Mouse (Mus musculus): ENCODE results near the gene Gm45785. TPM values are rescaled to one million over a fixed set of nuclear protein-coding genes. Genes with fewer than 3 reads are reported as not detected.

Gm45785 gene
- polyA plus RNA-seq, 1 experiment from 2014 or later, result not detected

GRCm38 (mm10) chr7:140822731-140823130, 33.4 kb downstream of the Gm45785 start:
- Histone ChIP-seq H3K4me2 (ENCODE audit: low read depth, low read length) (no peak overlapping the region), H3K27ac (ENCODE audit: low read length) (no peak overlapping the region), H3K4me1 (ENCODE audit: control insufficient read depth, insufficient read depth, low read length) (no peaks in the 10 kb centered on the region), H3K36me3 (ENCODE audit: control insufficient read depth, insufficient read depth, low read length) (no peaks in the 10 kb centered on the region), H3K9me3 (replicated peaks; ENCODE audit: control insufficient read depth, low read length) (no peaks in the 10 kb centered on the region), H3K27me3 (ENCODE audit: control insufficient read depth, insufficient read depth, low read length) (no peaks in the 10 kb centered on the region), H3K9ac (ENCODE audit: low read length) (no peak overlapping the region), H3K4me3 (replicated peaks; ENCODE audit: low read length) (no peak overlapping the region)
- ATAC-seq (ENCODE audit: insufficient read depth, low FRiP score), result no peak
- 85% methylated on average over 4 of the region's 4 CpGs for WGBS

- no peak within 1 kb of the TSS for H3K27ac ChIP-seq (ENCODE audit: low read length)
- peak within 1 kb of the TSS; percentile 62 for H3K4me2 ChIP-seq (ENCODE audit: low read depth, low read length)
- ATAC-seq (ENCODE audit: insufficient read depth, low FRiP score), result no peak; the same call in 1 of the 2 replicates
- H3K4me3 ChIP-seq (replicated peaks; ENCODE audit: low read length), result peak within 1 kb of the TSS; percentile 47
- WGBS, result 3% methylated on average over 21 of the region's 21 CpGs
- H3K4me1 ChIP-seq (ENCODE audit: control insufficient read depth, insufficient read depth, low read length), result no peaks in the 10 kb centered on the region
- no peaks in the 10 kb centered on the region for H3K36me3 ChIP-seq (ENCODE audit: control insufficient read depth, insufficient read depth, low read length)
- no peaks in the 10 kb centered on the region for H3K27me3 ChIP-seq (ENCODE audit: control insufficient read depth, insufficient read depth, low read length)
- H3K9ac ChIP-seq (ENCODE audit: low read length), result peak within 1 kb of the TSS; percentile 62
- H3K9me3 ChIP-seq (replicated peaks; ENCODE audit: control insufficient read depth, low read length), result no peaks in the 10 kb centered on the region
These were observed 34.3 kb downstream of the Gm45785 start, which contains the start of gene Zfp941 for GRCm38 (mm10) chr7:140821653-140822329. Gene Zfp941, minus strand, starts transcription at chr7:140822178.

DNA sequence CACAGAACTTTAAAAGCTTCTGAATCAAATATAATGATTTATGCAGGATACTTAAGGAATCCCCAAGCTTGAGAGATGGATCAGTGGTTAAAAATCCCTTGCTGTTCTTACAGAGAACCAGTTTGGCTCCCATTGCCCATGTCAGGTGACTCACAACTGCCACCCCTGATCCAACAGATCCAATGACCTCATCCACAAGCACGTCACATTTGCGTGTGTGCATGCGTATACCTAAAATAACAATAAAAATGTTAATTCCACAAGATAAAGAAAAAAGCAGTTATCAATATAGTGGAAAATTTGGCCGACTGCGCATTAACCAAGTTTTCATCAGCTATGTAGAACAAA, 34.9 kb downstream of the Gm45785 start:
- peak overlapping the region; percentile 62 for H3K4me2 ChIP-seq (ENCODE audit: low read depth, low read length)
- no peaks in the 10 kb centered on the region for H3K4me1 ChIP-seq (ENCODE audit: control insufficient read depth, insufficient read depth, low read length)
- no peak overlapping the region for H3K9ac ChIP-seq (ENCODE audit: low read length)
- peak overlapping the region; percentile 47; the same call in 1 of the 2 replicates for H3K4me3 ChIP-seq (replicated peaks; ENCODE audit: low read length)
- no peaks in the 10 kb centered on the region for H3K36me3 ChIP-seq (ENCODE audit: control insufficient read depth, insufficient read depth, low read length)
- H3K9me3 ChIP-seq (replicated peaks; ENCODE audit: control insufficient read depth, low read length), result no peaks in the 10 kb centered on the region
- ATAC-seq (ENCODE audit: insufficient read depth, low FRiP score), result no peak
- no peaks in the 10 kb centered on the region for H3K27me3 ChIP-seq (ENCODE audit: control insufficient read depth, insufficient read depth, low read length)
- 40% methylated on average over 5 of the region's 5 CpGs for WGBS
- H3K27ac ChIP-seq (ENCODE audit: low read length), result no peak overlapping the region

- Histone ChIP-seq H3K9ac (ENCODE audit: low read length) (no peak overlapping the region), H3K4me3 (replicated peaks; ENCODE audit: low read length) (no peak overlapping the region), H3K9me3 (replicated peaks; ENCODE audit: control insufficient read depth, low read length) (no peaks in the 10 kb centered on the region), H3K4me1 (ENCODE audit: control insufficient read depth, insufficient read depth, low read length) (no peaks in the 10 kb centered on the region), H3K27ac (ENCODE audit: low read length) (no peak overlapping the region), H3K27me3 (ENCODE audit: control insufficient read depth, insufficient read depth, low read length) (no peaks in the 10 kb centered on the region), H3K36me3 (ENCODE audit: control insufficient read depth, insufficient read depth, low read length) (no peaks in the 10 kb centered on the region), H3K4me2 (ENCODE audit: low read depth, low read length) (no peak overlapping the region)
- WGBS, result 51% methylated on average over 4 of the region's 4 CpGs
- ATAC-seq (ENCODE audit: insufficient read depth, low FRiP score), result no peak
These were observed 36.0 kb downstream of the Gm45785 start for GRCm38 (mm10) chr7:140820173-140820572.

DNA sequence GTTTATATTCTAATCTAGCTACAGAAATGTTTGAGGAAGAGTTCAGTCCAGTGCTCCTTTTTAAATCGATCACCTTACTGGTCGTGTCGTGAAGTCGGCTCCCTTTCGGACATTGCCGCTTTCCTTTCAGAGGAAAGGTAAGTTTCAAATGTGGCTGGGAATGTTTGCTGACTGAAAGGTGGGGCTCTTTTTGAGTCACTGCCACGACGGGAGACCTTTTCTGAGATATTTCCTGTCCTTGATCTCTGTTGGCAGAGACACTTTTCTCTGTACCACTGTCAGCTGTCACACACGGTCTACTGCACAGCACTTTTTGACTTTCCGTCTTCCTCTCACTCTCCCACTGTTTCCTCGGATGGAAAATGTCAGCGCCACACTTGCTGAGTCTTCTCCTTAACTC, 43.3 kb downstream of the Gm45785 start:
- no peaks in the 10 kb centered on the region for H3K27me3 ChIP-seq (ENCODE audit: control insufficient read depth, insufficient read depth, low read length)
- 82% methylated on average over 12 of the region's 12 CpGs for WGBS
- no peaks in the 10 kb centered on the region for H3K4me1 ChIP-seq (ENCODE audit: control insufficient read depth, insufficient read depth, low read length)
- H3K4me3 ChIP-seq (replicated peaks; ENCODE audit: low read length), result no peak overlapping the region
- ATAC-seq (ENCODE audit: insufficient read depth, low FRiP score), result no peak
- H3K36me3 ChIP-seq (ENCODE audit: control insufficient read depth, insufficient read depth, low read length), result no peaks in the 10 kb centered on the region
- no peak overlapping the region for H3K4me2 ChIP-seq (ENCODE audit: low read depth, low read length)
- no peak overlapping the region for H3K27ac ChIP-seq (ENCODE audit: low read length)
- H3K9me3 ChIP-seq (replicated peaks; ENCODE audit: control insufficient read depth, low read length), result no peaks in the 10 kb centered on the region
- no peak overlapping the region for H3K9ac ChIP-seq (ENCODE audit: low read length)

GRCm38 (mm10) chr7:140811714-140812113, 44.4 kb downstream of the Gm45785 start:
- Histone ChIP-seq H3K9me3 (replicated peaks; ENCODE audit: control insufficient read depth, low read length) (no peaks in the 10 kb centered on the region), H3K9ac (ENCODE audit: low read length) (no peak overlapping the region), H3K27me3 (ENCODE audit: control insufficient read depth, insufficient read depth, low read length) (no peaks in the 10 kb centered on the region), H3K4me2 (ENCODE audit: low read depth, low read length) (no peak overlapping the region), H3K4me1 (ENCODE audit: control insufficient read depth, insufficient read depth, low read length) (no peaks in the 10 kb centered on the region), H3K36me3 (ENCODE audit: control insufficient read depth, insufficient read depth, low read length) (no peaks in the 10 kb centered on the region), H3K27ac (ENCODE audit: low read length) (no peak overlapping the region), H3K4me3 (replicated peaks; ENCODE audit: low read length) (no peak overlapping the region)
- ATAC-seq (ENCODE audit: insufficient read depth, low FRiP score), result no peak
- 87% methylated on average over 13 of the region's 13 CpGs for WGBS

DNA sequence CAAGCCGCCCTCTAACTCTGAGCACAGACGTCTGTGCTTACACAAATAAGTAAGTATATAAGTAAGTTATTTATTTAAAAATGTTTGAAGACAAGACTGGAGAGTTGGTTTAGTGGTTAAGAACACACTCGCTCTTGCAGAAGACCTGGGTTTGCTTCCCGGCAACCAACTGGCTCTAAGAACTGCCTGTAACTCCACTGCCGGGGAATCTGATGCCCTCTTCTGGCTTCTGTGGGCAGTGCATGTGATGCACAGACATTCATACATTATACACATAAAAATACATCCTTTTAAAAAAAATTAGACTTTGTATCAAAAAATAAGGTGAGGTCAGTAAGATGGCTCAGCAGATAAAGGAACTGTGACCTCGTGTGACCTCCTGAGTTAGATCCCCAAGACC, 45.6 kb downstream of the Gm45785 start:
- Histone ChIP-seq H3K9ac (ENCODE audit: low read length) (no peak overlapping the region), H3K27ac (ENCODE audit: low read length) (no peak overlapping the region), H3K4me2 (ENCODE audit: low read depth, low read length) (no peak overlapping the region), H3K4me3 (replicated peaks; ENCODE audit: low read length) (no peak overlapping the region), H3K27me3 (ENCODE audit: control insufficient read depth, insufficient read depth, low read length) (no peaks in the 10 kb centered on the region), H3K36me3 (ENCODE audit: control insufficient read depth, insufficient read depth, low read length) (no peaks in the 10 kb centered on the region), H3K4me1 (ENCODE audit: control insufficient read depth, insufficient read depth, low read length) (no peaks in the 10 kb centered on the region), H3K9me3 (replicated peaks; ENCODE audit: control insufficient read depth, low read length) (no peaks in the 10 kb centered on the region)
- 88% methylated on average over 6 of the region's 6 CpGs for WGBS
- no peak for ATAC-seq (ENCODE audit: insufficient read depth, low FRiP score)

DNA sequence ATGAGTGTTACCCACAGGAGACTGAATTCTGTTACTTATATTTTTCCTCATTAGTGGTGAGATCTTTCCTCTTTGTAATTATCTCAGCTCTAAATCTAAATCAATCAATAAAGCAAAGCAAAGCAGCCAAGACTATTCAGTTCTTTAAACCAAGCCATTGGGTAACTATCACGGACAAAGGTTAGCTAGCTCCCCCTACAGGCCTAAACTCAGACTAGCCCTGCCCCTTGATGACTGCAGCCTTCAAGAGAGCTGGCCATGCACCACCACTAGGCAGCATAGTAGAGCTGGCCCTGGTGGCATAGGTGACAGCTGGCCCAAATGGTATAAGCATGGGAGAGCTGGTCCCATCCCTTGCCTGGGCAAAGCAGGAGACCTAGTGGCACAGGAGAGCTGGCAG, 50.4 kb downstream of the Gm45785 start:
- H3K27ac ChIP-seq (ENCODE audit: low read length), result no peak overlapping the region
- H3K36me3 ChIP-seq (ENCODE audit: control insufficient read depth, insufficient read depth, low read length), result no peaks in the 10 kb centered on the region
- no peak overlapping the region for H3K4me3 ChIP-seq (replicated peaks; ENCODE audit: low read length)
- H3K27me3 ChIP-seq (ENCODE audit: control insufficient read depth, insufficient read depth, low read length), result no peaks in the 10 kb centered on the region
- H3K4me1 ChIP-seq (ENCODE audit: control insufficient read depth, insufficient read depth, low read length), result no peaks in the 10 kb centered on the region
- no peak for ATAC-seq (ENCODE audit: insufficient read depth, low FRiP score)
- no peak overlapping the region for H3K4me2 ChIP-seq (ENCODE audit: low read depth, low read length)
- 18% methylated on average over 1 of the region's 1 CpGs for WGBS
- H3K9me3 ChIP-seq (replicated peaks; ENCODE audit: control insufficient read depth, low read length), result no peaks in the 10 kb centered on the region
- no peak overlapping the region for H3K9ac ChIP-seq (ENCODE audit: low read length)

- WGBS, result 69% methylated on average over 6 of the region's 6 CpGs
- Histone ChIP-seq H3K4me3 (replicated peaks; ENCODE audit: low read length) (no peak overlapping the region), H3K9ac (ENCODE audit: low read length) (no peak overlapping the region), H3K4me2 (ENCODE audit: low read depth, low read length) (no peak overlapping the region), H3K9me3 (replicated peaks; ENCODE audit: control insufficient read depth, low read length) (no peaks in the 10 kb centered on the region), H3K27ac (ENCODE audit: low read length) (no peak overlapping the region), H3K36me3 (ENCODE audit: control insufficient read depth, insufficient read depth, low read length) (no peaks in the 10 kb centered on the region), H3K27me3 (ENCODE audit: control insufficient read depth, insufficient read depth, low read length) (no peaks in the 10 kb centered on the region), H3K4me1 (ENCODE audit: control insufficient read depth, insufficient read depth, low read length) (no peaks in the 10 kb centered on the region)
- ATAC-seq (ENCODE audit: insufficient read depth, low FRiP score), result no peak
These were observed 53.5 kb downstream of the Gm45785 start for GRCm38 (mm10) chr7:140802629-140803028.
